Mouse (Mus musculus) C2C12 (cell line): ENCODE measurements at regions not wholly inside any gene's neighbourhood (a gene's known extent, or its start where the extent isn't known, plus 50 kb on each side); places are given as distances from the start of the nearest gene placed in this dataset.

Source experiments
- H3K27me3 ChIP-seq: one replicate; pipeline ENCODE4 v1.6.1; 2011; ENCODE audit not compliant: control insufficient read depth, insufficient read depth, insufficient read length
- H3K36me3 ChIP-seq: one replicate; pipeline ENCODE4 v1.6.1; 2011; ENCODE audit not compliant: control insufficient read depth, insufficient read depth
- H3K4me3 ChIP-seq: one replicate; pipeline ENCODE4 v1.5.1; 2011; ENCODE audit warnings: mild to moderate bottlenecking, control low read depth; ENCODE audit not compliant: poor library complexity, insufficient read depth, severe bottlenecking
- H3K79me2 ChIP-seq: one replicate; pipeline ENCODE4 v1.6.1; 2011; ENCODE audit not compliant: control insufficient read depth, insufficient read depth
- H3K79me3 ChIP-seq: one replicate; pipeline ENCODE4 v1.6.1; 2011; ENCODE audit warnings: low read depth, control low read depth
- H3ac ChIP-seq: one replicate; pipeline ENCODE3; 2011; ENCODE audit warnings: low read depth; ENCODE audit not compliant: control insufficient read depth, insufficient read length
- CEBPB ChIP-seq: IDR thresholded peaks from one replicate; pipeline ENCODE4 v1.6.1; 2011; ENCODE audit warnings: low read depth, mild to moderate bottlenecking, control low read depth, moderate library complexity
- CTCF ChIP-seq: IDR thresholded peaks from one replicate; pipeline ENCODE4 v1.5.1; 2011; ENCODE audit not compliant: control insufficient read depth, insufficient read depth, insufficient read length
- FOSL1 ChIP-seq: IDR thresholded peaks from one replicate; pipeline ENCODE4 v1.8.0; 2011; ENCODE audit warnings: mild to moderate bottlenecking, low read length; ENCODE audit not compliant: poor library complexity, insufficient read depth, severe bottlenecking
- MAX ChIP-seq: IDR thresholded peaks from one replicate; pipeline ENCODE4 v1.6.1; 2011; ENCODE audit warnings: mild to moderate bottlenecking, control low read depth
- MYOD1 ChIP-seq: IDR thresholded peaks from one replicate; pipeline ENCODE4 v1.6.1; 2011; ENCODE audit warnings: low read depth; ENCODE audit not compliant: control insufficient read depth, insufficient read length
- MYOG ChIP-seq: IDR thresholded peaks from one replicate; pipeline ENCODE4 v1.6.1; 2011; ENCODE audit not compliant: control insufficient read depth, insufficient read length; ENCODE audit errors: extremely low read depth
- USF1 ChIP-seq: IDR thresholded peaks from one replicate; pipeline ENCODE4 v1.6.1; 2011; ENCODE audit warnings: low read depth, mild to moderate bottlenecking, control low read depth, moderate library complexity

GRCm38 (mm10) chr3:126491251-126491913, 104.7 kb upstream of the Camk2d start:
- Histone ChIP-seq H3K27me3 (no peaks in the 10 kb centered on the region), H3ac (no peak overlapping the region), H3K36me3 (no peaks in the 10 kb centered on the region), H3K79me2 (no peaks in the 10 kb centered on the region), H3K4me3 (no peak overlapping the region), H3K79me3 (no peaks in the 10 kb centered on the region)
- TF ChIP-seq MYOD1 (no peak), CEBPB (no peak), MYOG (no peak), MAX (no peak), USF1 (no peak), CTCF (no peak), FOSL1 (no peak)

GRCm38 (mm10) chr3:126491914-126492265, 104.2 kb upstream of the Camk2d start:
- no peak overlapping the region for H3K4me3 ChIP-seq
- H3K36me3 ChIP-seq = no peaks in the 10 kb centered on the region
- H3K27me3 ChIP-seq = no peaks in the 10 kb centered on the region
- no peaks in the 10 kb centered on the region for H3K79me2 ChIP-seq
- H3ac ChIP-seq = no peak overlapping the region
- TF ChIP-seq MAX = no peak
- TF ChIP-seq USF1 = no peak
- TF ChIP-seq CEBPB = no peak
- no peak for TF ChIP-seq MYOG
- TF ChIP-seq CTCF = no peak
- TF ChIP-seq FOSL1 = no peak
- TF ChIP-seq MYOD1 = no peak
- no peaks in the 10 kb centered on the region for H3K79me3 ChIP-seq

GRCm38 (mm10) chr3:126498823-126499222, 97.3 kb upstream of the Camk2d start:
- Histone ChIP-seq H3K79me3 (no peaks in the 10 kb centered on the region), H3K79me2 (no peaks in the 10 kb centered on the region), H3K4me3 (no peak overlapping the region), H3ac (no peak overlapping the region), H3K36me3 (no peaks in the 10 kb centered on the region), H3K27me3 (no peaks in the 10 kb centered on the region)
- TF ChIP-seq FOSL1 (no peak), CEBPB (no peak), MYOG (no peak), MAX (no peak), USF1 (no peak), MYOD1 (no peak)

GRCm38 (mm10) chr3:126500247-126500646, 95.9 kb upstream of the Camk2d start:
- TF ChIP-seq FOSL1 (no peak), CTCF (no peak), MAX (no peak), USF1 (no peak), MYOD1 (peak; percentile 7), CEBPB (no peak), MYOG (no peak)
- no peaks in the 10 kb centered on the region for H3K79me2 ChIP-seq
- no peaks in the 10 kb centered on the region for H3K27me3 ChIP-seq
- no peak overlapping the region for H3K4me3 ChIP-seq
- H3K79me3 ChIP-seq = no peaks in the 10 kb centered on the region
- H3K36me3 ChIP-seq = no peaks in the 10 kb centered on the region
- H3ac ChIP-seq = no peak overlapping the region

- no peaks in the 10 kb centered on the region for H3K79me3 ChIP-seq
- H3K27me3 ChIP-seq = no peaks in the 10 kb centered on the region
- TF ChIP-seq FOSL1 (peak; percentile 42), MYOD1 (no peak)
- no peak overlapping the region for H3ac ChIP-seq
- no peaks in the 10 kb centered on the region for H3K36me3 ChIP-seq
- H3K79me2 ChIP-seq = no peaks in the 10 kb centered on the region
- H3K4me3 ChIP-seq = no peak overlapping the region
Measured at GRCm38 (mm10) chr3:126501826-126502225, 94.3 kb upstream of the Camk2d start.

- no peak overlapping the region for H3ac ChIP-seq
- H3K36me3 ChIP-seq = no peaks in the 10 kb centered on the region
- no peak for TF ChIP-seq CEBPB
- TF ChIP-seq MYOD1 = no peak
- no peak for TF ChIP-seq CTCF
- TF ChIP-seq MYOG = no peak
- no peak for TF ChIP-seq FOSL1
- no peak for TF ChIP-seq MAX
- no peak for TF ChIP-seq USF1
- H3K79me2 ChIP-seq = no peaks in the 10 kb centered on the region
- no peaks in the 10 kb centered on the region for H3K27me3 ChIP-seq
- no peaks in the 10 kb centered on the region for H3K79me3 ChIP-seq
- H3K4me3 ChIP-seq = no peak overlapping the region
Measured at GRCm38 (mm10) chr3:126505685-126506084, 90.4 kb upstream of the Camk2d start.
